Mouse (Mus musculus): ENCODE measurements at regions not wholly inside any gene's neighbourhood (a gene's known extent, or its start where the extent isn't known, plus 50 kb on each side); places are given as distances from the start of the nearest gene placed in this dataset.

DNA sequence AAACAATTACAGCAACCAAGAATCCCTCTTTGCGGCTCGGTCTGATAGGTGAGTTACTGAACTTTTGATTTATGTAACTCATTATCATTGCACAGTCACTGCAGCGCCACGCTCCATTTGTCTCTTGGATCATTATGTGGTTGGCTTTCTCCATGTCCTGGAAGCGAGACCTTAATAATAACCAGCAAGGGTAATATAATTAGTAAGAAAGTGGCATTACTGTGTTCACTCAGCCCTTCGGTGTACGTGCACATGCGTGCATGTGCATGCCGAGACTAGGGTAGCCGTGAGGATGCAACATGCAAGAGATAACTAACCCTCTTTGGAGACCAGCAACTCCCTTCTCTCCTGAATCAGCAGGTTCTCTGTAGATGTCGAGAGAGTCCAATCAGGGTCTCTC is 114.9 kb upstream of the Camk1g start:
- no peak for TF ChIP-seq EP300 (IDR thresholded peaks at IDR 0.05; ENCODE audit: insufficient read depth, low read depth, low read length)
- no peak for TF ChIP-seq CTCF (IDR thresholded peaks at IDR 0.05)
- no peak for TF ChIP-seq POLR2A (IDR thresholded peaks at IDR 0.05; ENCODE audit: insufficient read depth, low read depth, low read length)
- no peak for DNase-seq
- H3K9ac ChIP-seq (ENCODE audit: low read depth, low read length) = no peak overlapping the region
- H3K79me2 ChIP-seq (replicated peaks; ENCODE audit: control insufficient read depth, insufficient read depth, low read length) = no peaks in the 10 kb centered on the region
- no peaks in the 10 kb centered on the region for H3K4me1 ChIP-seq (ENCODE audit: control insufficient read depth, insufficient read depth, low read length)
- WGBS = 88% methylated on average over 11 of the region's 11 CpGs
- intact Hi-C loops (cut with DNase I) = no loop called here
- H3K36me3 ChIP-seq (ENCODE audit: control insufficient read depth, insufficient read depth, low read length) = no peaks in the 10 kb centered on the region
- H3K4me3 ChIP-seq = no peak overlapping the region
- no peaks in the 10 kb centered on the region for H3K27me3 ChIP-seq (ENCODE audit: control insufficient read depth, insufficient read depth, low read length)
- no peak overlapping the region for H3K27ac ChIP-seq

DNA sequence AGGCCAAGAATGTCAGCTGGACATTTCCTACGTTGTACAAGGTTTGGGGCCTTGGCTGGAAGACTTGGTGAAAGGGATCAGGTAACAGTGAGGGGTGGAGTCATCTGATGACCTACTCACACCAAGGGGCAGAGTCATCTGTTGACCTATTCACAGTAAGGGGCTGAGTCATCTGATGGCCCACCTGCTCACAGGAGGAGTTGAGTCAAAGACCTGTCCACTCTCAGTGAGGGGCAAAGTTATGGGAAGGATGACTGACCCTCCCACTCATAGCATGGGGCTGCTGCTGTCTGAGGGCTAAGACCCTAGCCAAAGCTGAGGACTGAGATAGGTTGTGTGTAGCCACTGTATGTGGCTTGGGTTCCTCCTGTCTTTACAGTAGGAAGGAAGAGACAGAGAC is 107.2 kb upstream of the Camk1g start:
- H3K4me1 ChIP-seq (ENCODE audit: control insufficient read depth, insufficient read depth, low read length) = no peaks in the 10 kb centered on the region
- no peak overlapping the region for H3K9ac ChIP-seq (ENCODE audit: low read depth, low read length)
- no peak for DNase-seq
- 67% methylated on average over 1 of the region's 1 CpGs for WGBS
- TF ChIP-seq POLR2A (IDR thresholded peaks at IDR 0.05; ENCODE audit: insufficient read depth, low read depth, low read length) (no peak), EP300 (IDR thresholded peaks at IDR 0.05; ENCODE audit: insufficient read depth, low read depth, low read length) (no peak), CTCF (IDR thresholded peaks at IDR 0.05) (no peak)
- no peak overlapping the region for H3K4me3 ChIP-seq
- no peaks in the 10 kb centered on the region for H3K36me3 ChIP-seq (ENCODE audit: control insufficient read depth, insufficient read depth, low read length)
- no peak overlapping the region for H3K27ac ChIP-seq
- no peaks in the 10 kb centered on the region for H3K27me3 ChIP-seq (ENCODE audit: control insufficient read depth, insufficient read depth, low read length)
- H3K79me2 ChIP-seq (replicated peaks; ENCODE audit: control insufficient read depth, insufficient read depth, low read length) = no peaks in the 10 kb centered on the region
- intact Hi-C loops (cut with DNase I) = no loop called here

DNA sequence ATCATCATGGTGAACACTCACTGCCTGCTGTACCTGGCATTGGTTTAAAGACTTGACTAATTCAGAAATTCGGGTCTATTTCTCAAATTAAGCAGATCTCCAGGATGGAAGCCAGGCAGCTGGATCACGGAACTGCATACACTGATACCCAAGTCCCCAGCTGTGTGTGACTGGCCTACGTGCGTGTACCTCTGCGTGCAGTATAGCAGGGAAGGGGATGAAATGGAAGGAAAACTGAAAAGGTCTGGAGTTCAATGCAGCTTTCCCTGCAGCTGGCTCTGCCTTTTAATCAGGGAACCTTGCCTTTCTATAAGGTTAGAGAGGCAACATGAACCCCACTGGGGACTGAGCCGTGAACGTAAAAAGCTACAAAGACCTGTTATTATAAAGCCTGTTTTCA is 106.7 kb upstream of the Camk1g start:
- H3K79me2 ChIP-seq (replicated peaks; ENCODE audit: control insufficient read depth, insufficient read depth, low read length) = no peaks in the 10 kb centered on the region
- H3K27me3 ChIP-seq (ENCODE audit: control insufficient read depth, insufficient read depth, low read length) = no peaks in the 10 kb centered on the region
- DNase-seq = no peak
- intact Hi-C loops (cut with DNase I) = no loop called here
- H3K4me3 ChIP-seq = no peak overlapping the region
- TF ChIP-seq CTCF (IDR thresholded peaks at IDR 0.05) (no peak), POLR2A (IDR thresholded peaks at IDR 0.05; ENCODE audit: insufficient read depth, low read depth, low read length) (no peak), EP300 (IDR thresholded peaks at IDR 0.05; ENCODE audit: insufficient read depth, low read depth, low read length) (no peak)
- H3K9ac ChIP-seq (ENCODE audit: low read depth, low read length) = no peak overlapping the region
- no peak overlapping the region for H3K27ac ChIP-seq
- no peaks in the 10 kb centered on the region for H3K36me3 ChIP-seq (ENCODE audit: control insufficient read depth, insufficient read depth, low read length)
- no peaks in the 10 kb centered on the region for H3K4me1 ChIP-seq (ENCODE audit: control insufficient read depth, insufficient read depth, low read length)
- 90% methylated on average over 7 of the region's 7 CpGs for WGBS

DNA sequence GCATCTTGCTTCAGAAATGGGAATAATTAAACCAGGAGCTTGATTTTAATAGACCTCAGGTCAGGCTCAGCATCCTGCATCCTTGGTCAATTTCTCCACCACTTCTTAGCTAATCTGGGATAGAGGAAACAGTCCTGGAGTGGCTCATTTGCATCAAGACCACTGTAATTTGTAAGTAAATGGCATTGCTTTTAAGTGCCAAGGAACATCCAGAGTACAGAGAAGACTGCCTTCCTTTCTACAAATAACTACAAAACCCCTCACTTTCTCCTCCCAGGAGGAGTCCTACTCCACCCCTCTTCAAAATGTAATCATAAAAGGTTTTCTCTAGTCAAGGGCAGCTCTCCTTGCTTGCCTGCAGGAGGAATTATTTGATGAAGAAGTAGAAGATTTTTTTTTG is 96.2 kb upstream of the Camk1g start:
- H3K27me3 ChIP-seq (ENCODE audit: control insufficient read depth, insufficient read depth, low read length) = no peaks in the 10 kb centered on the region
- no peak overlapping the region for H3K9ac ChIP-seq (ENCODE audit: low read depth, low read length)
- intact Hi-C loops (cut with DNase I) = no loop called here
- H3K27ac ChIP-seq = no peak overlapping the region
- no peak for DNase-seq
- TF ChIP-seq EP300 (IDR thresholded peaks at IDR 0.05; ENCODE audit: insufficient read depth, low read depth, low read length) (no peak), POLR2A (IDR thresholded peaks at IDR 0.05; ENCODE audit: insufficient read depth, low read depth, low read length) (no peak), CTCF (IDR thresholded peaks at IDR 0.05) (no peak)
- H3K36me3 ChIP-seq (ENCODE audit: control insufficient read depth, insufficient read depth, low read length) = no peaks in the 10 kb centered on the region
- no peaks in the 10 kb centered on the region for H3K79me2 ChIP-seq (replicated peaks; ENCODE audit: control insufficient read depth, insufficient read depth, low read length)
- H3K4me3 ChIP-seq = no peak overlapping the region
- H3K4me1 ChIP-seq (ENCODE audit: control insufficient read depth, insufficient read depth, low read length) = no peaks in the 10 kb centered on the region

DNA sequence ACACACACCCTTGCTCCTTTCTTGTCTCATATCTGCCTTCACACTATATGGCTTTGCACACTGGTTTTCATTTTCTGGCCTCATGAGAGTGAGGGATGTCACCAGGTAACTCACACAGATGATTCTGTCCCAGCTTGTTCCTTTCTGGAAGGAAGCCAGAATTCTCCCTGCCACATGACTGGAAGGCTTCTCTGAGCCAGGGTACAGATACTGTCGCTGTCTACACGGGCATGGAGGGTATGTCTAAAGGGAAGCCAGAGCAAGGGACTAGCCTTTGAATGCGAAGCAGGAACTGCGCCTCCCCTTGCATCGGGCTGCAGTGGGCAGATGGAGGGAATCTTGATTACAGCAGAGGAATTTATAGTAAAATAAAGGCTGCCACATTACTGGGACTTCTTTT is 89.6 kb upstream of the Camk1g start:
- 40% methylated on average over 5 of the region's 5 CpGs for WGBS
- H3K27ac ChIP-seq = no peak overlapping the region
- H3K27me3 ChIP-seq (ENCODE audit: control insufficient read depth, insufficient read depth, low read length) = no peaks in the 10 kb centered on the region
- TF ChIP-seq CTCF (IDR thresholded peaks at IDR 0.05) (no peak), POLR2A (IDR thresholded peaks at IDR 0.05; ENCODE audit: insufficient read depth, low read depth, low read length) (no peak), EP300 (IDR thresholded peaks at IDR 0.05; ENCODE audit: insufficient read depth, low read depth, low read length) (no peak)
- no peak overlapping the region for H3K9ac ChIP-seq (ENCODE audit: low read depth, low read length)
- no peaks in the 10 kb centered on the region for H3K79me2 ChIP-seq (replicated peaks; ENCODE audit: control insufficient read depth, insufficient read depth, low read length)
- no peak for DNase-seq
- intact Hi-C loops (cut with DNase I) = no loop called here
- H3K4me1 ChIP-seq (ENCODE audit: control insufficient read depth, insufficient read depth, low read length) = no peaks in the 10 kb centered on the region
- H3K4me3 ChIP-seq = no peak overlapping the region
- no peaks in the 10 kb centered on the region for H3K36me3 ChIP-seq (ENCODE audit: control insufficient read depth, insufficient read depth, low read length)

DNA sequence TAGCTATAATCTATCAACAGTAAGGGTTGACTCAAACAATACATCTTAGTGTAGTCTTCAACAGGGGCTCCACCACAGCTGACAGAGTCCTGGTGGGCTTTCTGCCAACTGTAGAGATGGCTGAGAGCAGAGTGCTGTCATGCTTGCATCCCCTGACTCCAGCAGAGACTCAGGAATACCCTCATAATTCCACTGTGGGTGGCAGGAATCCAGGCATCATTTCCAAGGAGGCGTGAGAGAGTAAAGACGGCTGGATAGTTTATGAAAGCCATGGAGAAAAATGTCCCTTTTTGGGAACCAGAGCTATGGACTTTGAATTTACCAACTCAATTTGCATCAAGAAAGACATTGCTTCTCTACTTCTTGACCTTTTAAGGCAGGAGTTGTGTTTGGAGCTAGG is 87.8 kb upstream of the Camk1g start:
- H3K4me3 ChIP-seq = no peak overlapping the region
- TF ChIP-seq EP300 (IDR thresholded peaks at IDR 0.05; ENCODE audit: insufficient read depth, low read depth, low read length) (no peak), POLR2A (IDR thresholded peaks at IDR 0.05; ENCODE audit: insufficient read depth, low read depth, low read length) (no peak)
- intact Hi-C loops (cut with DNase I) = no loop called here
- no peak overlapping the region for H3K9ac ChIP-seq (ENCODE audit: low read depth, low read length)
- 0 out of 2 replicates have a peak, but pooled peaks cover 2% of the 10 kb centered on the region for H3K27me3 ChIP-seq (ENCODE audit: control insufficient read depth, insufficient read depth, low read length)
- H3K36me3 ChIP-seq (ENCODE audit: control insufficient read depth, insufficient read depth, low read length) = no peaks in the 10 kb centered on the region
- H3K27ac ChIP-seq = no peak overlapping the region
- WGBS = 91% methylated on average over 2 of the region's 2 CpGs
- H3K79me2 ChIP-seq (replicated peaks; ENCODE audit: control insufficient read depth, insufficient read depth, low read length) = no peaks in the 10 kb centered on the region
- DNase-seq = no peak
- no peaks in the 10 kb centered on the region; the same call in 1 of the 2 replicates for H3K4me1 ChIP-seq (ENCODE audit: control insufficient read depth, insufficient read depth, low read length)
